Mouse (Mus musculus) MEL (cell line): ENCODE results near the gene Cir1.

ENCODE experiments used
- EP300 ChIP-seq, 2 experiments: IDR thresholded peaks; 2 replicates each; pipeline ENCODE4 v1.6.1; 2011; ENCODE audit warnings: improper control_type of control experiment in 2 of 2, low read length in 2 of 2, low read depth in 1 of 2, mild to moderate bottlenecking in 1 of 2
- HCFC1 ChIP-seq: IDR thresholded peaks from 2 replicates; pipeline ENCODE4 v1.6.1; 2012; ENCODE audit warnings: low read depth, mild to moderate bottlenecking, inconsistent platforms, low read length, improper control_type of control experiment, moderate library complexity
- ZNF384 ChIP-seq: IDR thresholded peaks from 2 replicates; pipeline ENCODE4 v1.6.1; 2012; ENCODE audit warnings: low read depth, mild to moderate bottlenecking, inconsistent platforms, low read length, improper control_type of control experiment

DNA sequence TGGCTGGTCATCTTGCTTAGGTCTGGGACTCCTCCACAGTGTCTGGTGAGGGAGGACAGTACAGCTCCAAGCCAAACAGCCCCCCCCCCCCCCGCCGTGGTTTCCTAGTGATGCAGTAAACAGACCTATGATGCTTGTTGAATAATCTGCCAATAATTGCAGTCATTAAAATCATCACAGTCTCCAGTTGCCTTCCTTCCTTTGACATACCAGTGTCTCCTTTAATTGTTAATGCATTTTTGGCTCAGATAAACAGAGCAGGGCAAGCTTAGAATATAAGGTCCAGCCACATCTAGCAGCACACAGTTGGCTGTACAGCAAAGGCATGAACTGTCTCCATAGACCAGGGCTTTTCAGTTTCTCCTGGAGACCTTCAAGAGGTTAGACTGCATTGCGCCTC lies 45.3 kb downstream of the Cir1 start:
- TF ChIP-seq HCFC1 = no peak
- TF ChIP-seq EP300 (IDR thresholded peaks at IDR 0.05; ENCODE audit: low read depth in 1 of 2, low read length in 2 of 2) = no peak
- TF ChIP-seq ZNF384 = no peak
